Mouse (Mus musculus) myocyte (in vitro differentiated cells): ENCODE measurements at regions not wholly inside any gene's neighbourhood (a gene's known extent, or its start where the extent isn't known, plus 50 kb on each side); places are given as distances from the start of the nearest gene placed in this dataset.

Source experiments
- H3K27me3 ChIP-seq: one replicate; pipeline ENCODE4 v1.6.1; 2011; ENCODE audit not compliant: control insufficient read depth, insufficient read depth, insufficient read length
- H3K36me3 ChIP-seq: one replicate; pipeline ENCODE4 v1.6.1; 2011; ENCODE audit not compliant: control insufficient read depth, insufficient read depth
- H3K4me2 ChIP-seq: one replicate; pipeline ENCODE4 v1.6.1; 2011; ENCODE audit warnings: low read depth, control low read depth
- H3K4me3 ChIP-seq: one replicate; pipeline ENCODE4 v1.5.1; 2011; ENCODE audit warnings: mild to moderate bottlenecking, control low read depth, moderate library complexity
- H3K79me2 ChIP-seq: one replicate; pipeline ENCODE4 v1.6.1; 2011; ENCODE audit not compliant: control insufficient read depth, insufficient read depth
- H3ac ChIP-seq: one replicate; pipeline ENCODE4 v1.6.1; 2011; ENCODE audit not compliant: control insufficient read depth, insufficient read length
- CEBPB ChIP-seq: IDR thresholded peaks from 2 replicates; pipeline ENCODE4 v1.6.1; 2011; ENCODE audit warnings: mild to moderate bottlenecking, moderate library complexity; ENCODE audit not compliant: poor library complexity, insufficient read depth, severe bottlenecking
- E2F4 ChIP-seq: IDR thresholded peaks from one replicate; pipeline ENCODE4 v1.6.1; 2011; ENCODE audit warnings: mild to moderate bottlenecking, control low read depth, moderate library complexity; ENCODE audit not compliant: insufficient read depth
- MAX ChIP-seq: IDR thresholded peaks from one replicate; pipeline ENCODE4 v1.6.1; 2011; ENCODE audit warnings: low read depth, mild to moderate bottlenecking, control low read depth
- MYOD1 ChIP-seq, 3 experiments: IDR thresholded peaks; one replicate each; pipeline ENCODE4 v1.6.1; 2011; ENCODE audit warnings: control low read depth in 2 of 3, low read depth in 2 of 3, mild to moderate bottlenecking in 2 of 3, moderate library complexity in 1 of 3; ENCODE audit not compliant: insufficient read length in 2 of 3, control insufficient read depth in 1 of 3
- MYOG ChIP-seq, 3 experiments: IDR thresholded peaks; one replicate each; pipeline ENCODE4 v1.6.1; 2011; ENCODE audit warnings: control low read depth in 2 of 3, low read depth in 2 of 3, mild to moderate bottlenecking in 2 of 3; ENCODE audit not compliant: insufficient read length in 2 of 3, control insufficient read depth in 1 of 3, insufficient read depth in 1 of 3
- POLR2A ChIP-seq: IDR thresholded peaks from one replicate; pipeline ENCODE4 v1.6.1; 2011; ENCODE audit warnings: low read depth, mild to moderate bottlenecking, control low read depth, moderate library complexity; ENCODE audit not compliant: insufficient read length
- POLR2AphosphoS2 ChIP-seq: IDR thresholded peaks from one replicate; pipeline ENCODE4 v1.6.1; 2011; ENCODE audit warnings: low read depth, control low read depth; ENCODE audit not compliant: insufficient read length
- REST ChIP-seq: IDR thresholded peaks from one replicate; pipeline ENCODE4 v1.6.1; 2011; ENCODE audit warnings: mild to moderate bottlenecking, control low read depth, moderate library complexity; ENCODE audit not compliant: insufficient read depth, insufficient read length
- SRF ChIP-seq: IDR thresholded peaks from one replicate; pipeline ENCODE4 v1.6.1; 2011; ENCODE audit warnings: low read depth; ENCODE audit not compliant: control insufficient read depth, insufficient read length
- TCF12 ChIP-seq: IDR thresholded peaks from one replicate; pipeline ENCODE4 v1.6.1; 2011; ENCODE audit warnings: mild to moderate bottlenecking, control low read depth; ENCODE audit not compliant: poor library complexity, insufficient read depth, severe bottlenecking
- TCF3 ChIP-seq: IDR thresholded peaks from one replicate; pipeline ENCODE4 v1.6.1; 2011; ENCODE audit warnings: low read depth, control low read depth; ENCODE audit not compliant: insufficient read length
- USF1 ChIP-seq: IDR thresholded peaks from one replicate; pipeline ENCODE4 v1.6.1; 2011; ENCODE audit warnings: low read depth, mild to moderate bottlenecking, control low read depth, moderate library complexity

DNA sequence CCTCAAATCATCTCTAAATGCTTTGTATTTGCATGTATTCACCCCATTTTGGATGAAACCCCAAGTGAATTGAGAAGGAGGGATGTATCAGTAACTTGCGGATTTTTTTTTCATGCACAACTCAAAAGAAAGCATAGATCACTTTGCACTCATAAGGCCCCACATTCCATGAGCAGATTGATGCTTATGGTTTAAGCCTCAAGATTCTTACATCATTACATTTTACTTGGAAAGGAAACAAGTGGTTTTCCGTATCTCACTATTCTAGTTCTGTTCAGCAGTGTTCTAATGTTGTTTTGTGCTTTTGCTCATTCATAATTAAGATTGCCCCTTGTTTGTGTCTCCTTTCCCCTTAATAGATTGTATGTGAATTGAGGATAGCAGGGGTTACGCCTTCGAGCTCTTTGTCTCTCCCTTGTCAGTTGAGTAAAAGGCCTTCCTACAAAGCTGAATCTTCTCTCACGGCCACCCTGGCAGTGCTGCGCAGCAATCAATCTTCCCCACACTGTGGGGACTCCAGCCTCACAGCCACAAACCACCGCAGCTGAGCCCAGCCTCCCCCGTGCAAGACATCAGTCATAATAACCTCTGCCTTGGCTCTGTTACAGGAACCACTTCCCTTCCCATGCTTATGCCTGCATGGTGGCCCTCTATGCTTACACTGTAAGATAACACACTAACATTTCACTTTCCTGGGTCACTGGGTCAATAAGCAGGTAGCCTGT is 284.5 kb downstream of the Cenpc1 start:
- TF ChIP-seq MYOG (IDR thresholded peaks at IDR 0.05; ENCODE audit: control insufficient read depth in 1 of 3, insufficient read depth in 1 of 3, insufficient read length in 2 of 3, low read depth in 2 of 3) (no peak), MAX (no peak), POLR2AphosphoS2 (no peak), TCF12 (no peak), E2F4 (no peak), POLR2A (no peak), SRF (no peak), CEBPB (no peak), MYOD1 (IDR thresholded peaks at IDR 0.05; ENCODE audit: control insufficient read depth in 1 of 3, insufficient read length in 2 of 3, low read depth in 2 of 3) (no peak), TCF3 (no peak), USF1 (no peak)
- Histone ChIP-seq H3K27me3 (no peaks in the 10 kb centered on the region), H3K36me3 (no peaks in the 10 kb centered on the region), H3K4me2 (no peak overlapping the region), H3ac (no peak overlapping the region), H3K79me2 (no peaks in the 10 kb centered on the region), H3K4me3 (no peak overlapping the region)

DNA sequence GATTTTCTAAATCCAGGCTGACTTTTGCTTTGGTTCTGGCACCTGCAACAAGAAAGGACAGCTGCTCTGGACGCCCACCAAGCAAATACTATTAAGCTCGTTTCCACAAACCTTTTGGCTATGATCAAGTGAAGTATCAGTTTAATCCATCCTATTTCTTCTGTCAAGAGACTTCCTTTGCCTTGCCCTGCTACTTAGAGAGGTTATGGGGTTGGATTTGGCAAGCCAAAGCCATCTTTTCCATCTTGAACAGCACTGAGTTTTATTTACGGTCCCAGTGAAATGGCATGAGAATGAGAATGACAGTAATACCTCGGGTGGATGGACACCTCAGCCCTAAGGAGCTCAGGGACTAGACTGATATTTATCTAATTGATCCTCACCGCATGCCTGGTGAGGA is 285.4 kb downstream of the Cenpc1 start:
- TF ChIP-seq MYOD1 (IDR thresholded peaks at IDR 0.05; ENCODE audit: control insufficient read depth in 1 of 3, insufficient read length in 2 of 3, low read depth in 2 of 3) (no peak), TCF12 (no peak)
- no peaks in the 10 kb centered on the region for H3K27me3 ChIP-seq
- H3K36me3 ChIP-seq = no peaks in the 10 kb centered on the region
- no peak overlapping the region for H3K4me2 ChIP-seq
- H3K4me3 ChIP-seq = no peak overlapping the region
- H3ac ChIP-seq = no peak overlapping the region
- H3K79me2 ChIP-seq = no peaks in the 10 kb centered on the region

DNA sequence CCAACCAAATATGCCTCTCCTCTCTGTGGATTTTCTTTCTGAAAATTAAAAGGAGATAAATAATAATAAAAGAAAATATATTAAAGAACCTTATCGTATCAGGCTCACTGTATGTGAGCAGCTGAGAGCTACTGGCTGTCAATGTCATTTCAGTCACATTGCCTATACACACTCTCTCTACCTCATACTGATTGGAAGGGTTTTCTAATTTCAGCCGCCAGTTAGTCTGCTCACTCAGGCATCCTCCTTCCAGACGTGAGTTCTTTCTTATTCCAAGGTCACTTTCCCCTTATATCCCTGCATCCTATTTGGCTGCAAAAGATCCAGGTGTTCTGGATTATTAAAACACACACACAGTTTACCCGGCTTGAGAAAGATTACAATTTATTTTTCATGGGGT is 286.2 kb downstream of the Cenpc1 start:
- Histone ChIP-seq H3K36me3 (no peaks in the 10 kb centered on the region), H3K79me2 (no peaks in the 10 kb centered on the region), H3K4me3 (no peak overlapping the region), H3K27me3 (no peaks in the 10 kb centered on the region), H3K4me2 (no peak overlapping the region), H3ac (no peak overlapping the region)
- TF ChIP-seq E2F4 = no peak
- TF ChIP-seq CEBPB = no peak
- no peak for TF ChIP-seq MYOD1 (IDR thresholded peaks at IDR 0.05; ENCODE audit: control insufficient read depth in 1 of 3, insufficient read length in 2 of 3, low read depth in 2 of 3)
- TF ChIP-seq REST = no peak
- TF ChIP-seq SRF = no peak
- TF ChIP-seq TCF12 = no peak
- no peak for TF ChIP-seq POLR2AphosphoS2
- no peak for TF ChIP-seq USF1
- TF ChIP-seq TCF3 = no peak
- no peak for TF ChIP-seq POLR2A
- TF ChIP-seq MAX = no peak
- TF ChIP-seq MYOG (IDR thresholded peaks at IDR 0.05; ENCODE audit: control insufficient read depth in 1 of 3, insufficient read depth in 1 of 3, insufficient read length in 2 of 3, low read depth in 2 of 3) = no peak

DNA sequence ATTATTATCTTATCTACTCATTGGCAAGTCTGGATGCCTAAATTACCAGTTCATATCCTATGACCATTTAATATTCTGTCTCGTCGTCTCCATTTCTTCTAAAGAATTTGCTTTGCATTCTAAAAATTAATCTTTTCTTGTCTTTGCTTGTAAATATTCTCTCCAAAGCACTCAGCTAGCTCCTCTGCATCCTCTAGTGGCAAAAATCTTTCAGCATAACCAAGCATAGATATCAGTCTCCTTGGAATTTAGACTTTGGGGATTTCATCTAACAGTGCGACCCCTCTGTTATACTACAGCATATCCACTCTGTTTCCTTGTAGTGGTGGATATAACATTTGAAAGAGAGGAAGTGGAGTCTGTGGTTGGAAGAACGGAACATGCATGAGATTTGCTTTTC is 292.7 kb downstream of the Cenpc1 start:
- Histone ChIP-seq H3K27me3 (no peaks in the 10 kb centered on the region), H3ac (no peak overlapping the region), H3K79me2 (no peaks in the 10 kb centered on the region), H3K4me2 (peak overlapping the region; percentile 61), H3K4me3 (no peak overlapping the region), H3K36me3 (no peaks in the 10 kb centered on the region)
- TF ChIP-seq MYOG (IDR thresholded peaks at IDR 0.05; ENCODE audit: control insufficient read depth in 1 of 3, insufficient read depth in 1 of 3, insufficient read length in 2 of 3, low read depth in 2 of 3) (no peak), TCF12 (no peak), CEBPB (no peak), REST (no peak), POLR2AphosphoS2 (no peak), MAX (no peak), SRF (no peak), POLR2A (no peak), MYOD1 (IDR thresholded peaks at IDR 0.05; ENCODE audit: control insufficient read depth in 1 of 3, insufficient read length in 2 of 3, low read depth in 2 of 3) (no peak), E2F4 (no peak), USF1 (no peak), TCF3 (no peak)

DNA sequence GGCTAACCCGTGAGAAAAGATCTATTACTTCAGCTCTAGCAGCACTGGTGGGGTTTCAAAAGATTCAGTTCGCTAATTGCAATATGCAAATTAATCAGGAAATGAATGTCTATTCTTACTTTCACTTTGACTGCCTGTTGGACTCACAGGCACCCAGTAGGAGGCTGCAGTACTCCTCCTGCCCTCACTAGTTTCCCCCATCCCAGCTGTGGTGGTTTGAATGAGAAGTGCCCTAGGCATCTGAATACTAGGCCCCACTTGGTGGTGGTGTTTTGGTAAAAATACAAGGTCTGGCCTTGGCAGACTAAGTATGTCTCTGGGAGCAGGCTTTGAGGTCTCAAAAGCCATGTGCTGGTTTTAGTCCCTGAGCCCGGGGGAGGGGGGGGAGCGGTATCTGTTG is 293.3 kb downstream of the Cenpc1 start:
- Histone ChIP-seq H3K36me3 (no peaks in the 10 kb centered on the region), H3K27me3 (no peaks in the 10 kb centered on the region), H3K4me3 (no peak overlapping the region), H3K79me2 (no peaks in the 10 kb centered on the region), H3K4me2 (peak overlapping the region; percentile 61), H3ac (no peak overlapping the region)
- TF ChIP-seq MYOG (IDR thresholded peaks at IDR 0.05; ENCODE audit: control insufficient read depth in 1 of 3, insufficient read depth in 1 of 3, insufficient read length in 2 of 3, low read depth in 2 of 3) (no peak), POLR2A (no peak), CEBPB (no peak), TCF3 (no peak), TCF12 (no peak), USF1 (no peak), E2F4 (no peak), POLR2AphosphoS2 (no peak), MYOD1 (IDR thresholded peaks at IDR 0.05; ENCODE audit: control insufficient read depth in 1 of 3, insufficient read length in 2 of 3, low read depth in 2 of 3) (no peak), REST (no peak), SRF (no peak), MAX (no peak)
